Mouse (Mus musculus) myocyte (in vitro differentiated cells): ENCODE data around the gene Slc39a8.

Experiments
- E2F4 ChIP-seq: IDR thresholded peaks from one replicate; pipeline ENCODE4 v1.6.1; 2011; ENCODE audit warnings: mild to moderate bottlenecking, control low read depth, moderate library complexity; ENCODE audit not compliant: insufficient read depth
- POLR2A ChIP-seq: IDR thresholded peaks from one replicate; pipeline ENCODE4 v1.6.1; 2011; ENCODE audit warnings: low read depth, mild to moderate bottlenecking, control low read depth, moderate library complexity; ENCODE audit not compliant: insufficient read length
- SRF ChIP-seq: IDR thresholded peaks from one replicate; pipeline ENCODE4 v1.6.1; 2011; ENCODE audit warnings: low read depth; ENCODE audit not compliant: control insufficient read depth, insufficient read length

GRCm38 (mm10) chr3:135919305-135919704 is 94.2 kb downstream of the Slc39a8 start:
- TF ChIP-seq POLR2A (no peak), E2F4 (no peak), SRF (no peak)
